Mouse (Mus musculus) heart, embryonic 16.5 days (tissue): ENCODE results near the gene Zfp94. TPM values are rescaled to one million over a fixed set of nuclear protein-coding genes. Genes with fewer than 3 reads are reported as not detected.

Experiments used
- ATAC-seq: fragments of 200-750 bp; cut with Nextera tagmentation; replicated peaks from 2 replicates; pipeline ENCODE4 v1.8.0; 2017; ENCODE audit warnings: moderate number of reproducible peaks; ENCODE audit not compliant: insufficient read depth, low FRiP score; ENCODE audit errors: extremely low read depth
- H3K27ac ChIP-seq: fragments of 300-500 bp; sonication (generic); 2 replicates; pipeline ENCODE4 v1.5.1; 2014; ENCODE audit warnings: mild to moderate bottlenecking, low read length, control low read depth, moderate library complexity
- H3K27me3 ChIP-seq: fragments of 300-500 bp; sonication (generic); 2 replicates; pipeline ENCODE4 v1.6.1; 2014; ENCODE audit warnings: low read length, mixed read lengths; ENCODE audit not compliant: control insufficient read depth, insufficient read depth
- H3K36me3 ChIP-seq: fragments of 300-500 bp; sonication (generic); 2 replicates; pipeline ENCODE4 v1.6.1; 2014; ENCODE audit not compliant: control insufficient read depth, insufficient read depth
- H3K4me1 ChIP-seq: fragments of 300-500 bp; sonication (generic); 2 replicates; pipeline ENCODE4 v1.6.1; 2014; ENCODE audit warnings: low read length, mixed read lengths; ENCODE audit not compliant: control insufficient read depth, insufficient read depth
- H3K4me2 ChIP-seq: fragments of 300-500 bp; sonication (generic); 2 replicates; pipeline ENCODE4 v1.6.1; 2014; ENCODE audit warnings: low read depth, mild to moderate bottlenecking, control low read depth, low read length
- H3K4me3 ChIP-seq: fragments of 300-500 bp; sonication (generic); 2 replicates; pipeline ENCODE4 v1.5.1; 2014; ENCODE audit warnings: mild to moderate bottlenecking, control low read depth, low read length
- H3K9ac ChIP-seq: fragments of 300-500 bp; sonication (generic); 2 replicates; pipeline ENCODE4 v1.6.1; 2014; ENCODE audit warnings: low read length, control low read depth
- H3K9me3 ChIP-seq: fragments of 300-500 bp; sonication (generic); replicated peaks from 2 replicates; pipeline ENCODE4 v1.6.1; 2016; ENCODE audit warnings: low read length; ENCODE audit not compliant: control insufficient read depth
- WGBS: fragments of 180-500 bp; shearing (Covaris S2); extraction: QIAGEN DNeasy Blood & Tissue Kit; methylation state at CpG from one replicate; pipeline ENCODE4 v1.1.7; 2014; 5-methylcytosine and 5-hydroxymethylcytosine counted together
- polyA plus RNA-seq: library from polyadenylated mRNA; unstranded; fragments of >200 nt; fragmentation: Nextera tagmentation; extraction: Ambion mirVana; gene quantifications from 2 replicates; pipeline ENCODE4 v1.2.1, GENCODE M21; 2015

The Zfp94 gene
- 5.1 and 5.2 TPM in 2 replicates for polyA plus RNA-seq

- H3K9ac ChIP-seq: peak within 1 kb of the TSS; percentile 87
- peaks cover 5% of the 10 kb centered on the region; the same call in 1 of the 2 replicates for H3K4me1 ChIP-seq
- H3K27me3 ChIP-seq: no peaks in the 10 kb centered on the region
- H3K9me3 ChIP-seq: no peaks in the 10 kb centered on the region
- ATAC-seq: peak; percentile 95
- H3K27ac ChIP-seq: peak within 1 kb of the TSS; percentile 76
- peak within 1 kb of the TSS; percentile 79 for H3K4me3 ChIP-seq
- WGBS: under 1% methylated on average over 33 of the region's 33 CpGs
- H3K4me2 ChIP-seq: peak within 1 kb of the TSS; percentile 94
- H3K36me3 ChIP-seq: no peaks in the 10 kb centered on the region
Observed at GRCm38 (mm10) chr7:24316567-24317092, at the start of gene Zfp94. Gene Zfp94, minus strand, starts transcription at chr7:24316666.

DNA sequence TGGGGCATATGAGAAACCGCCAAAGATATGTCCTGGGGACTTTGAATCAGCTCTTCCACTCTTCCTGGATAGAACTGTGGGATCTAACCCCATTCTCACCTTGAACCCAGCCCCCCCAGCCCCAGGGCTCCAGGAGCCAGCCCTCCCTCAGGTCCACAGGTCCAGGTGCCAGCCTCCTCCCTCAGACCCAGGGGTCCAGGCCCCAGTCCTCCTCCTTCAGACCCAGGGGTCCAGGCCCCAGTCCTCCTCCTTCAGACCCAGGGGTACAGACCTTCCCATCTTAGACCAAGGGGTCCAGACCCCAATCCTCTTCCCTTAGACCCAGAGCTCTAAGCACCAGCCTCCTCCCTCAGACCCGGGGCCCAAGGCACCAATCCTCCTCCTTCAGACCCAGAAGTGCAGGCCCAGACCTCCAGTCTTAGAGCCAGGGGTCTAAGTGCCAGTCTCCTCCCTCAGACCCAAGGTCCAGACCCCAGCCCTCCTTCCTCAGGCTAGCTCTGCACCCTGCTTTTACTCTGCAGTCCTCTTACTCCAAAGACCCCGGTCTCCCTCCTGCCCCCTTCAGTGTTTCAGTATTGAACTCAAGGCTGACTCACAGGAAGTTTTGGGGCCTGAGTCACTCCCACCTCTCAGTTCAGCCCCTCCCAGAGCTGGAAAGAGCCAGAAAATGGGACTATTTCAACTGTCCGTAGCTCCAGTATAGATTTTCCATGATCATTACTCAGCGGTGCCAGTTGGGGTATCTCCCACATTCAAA lies 49.0 kb upstream of the Zfp94 start:
- Histone ChIP-seq H3K36me3 (no peaks in the 10 kb centered on the region), H3K9me3 (0 out of 2 replicates have a peak, but pooled peaks cover 2% of the 10 kb centered on the region), H3K27me3 (0 out of 2 replicates have a peak, but pooled peaks cover 2% of the 10 kb centered on the region), H3K4me3 (no peak overlapping the region), H3K27ac (no peak overlapping the region), H3K9ac (no peak overlapping the region), H3K4me1 (no peaks in the 10 kb centered on the region), H3K4me2 (no peak overlapping the region)
- WGBS: 61% methylated on average over 5 of the region's 5 CpGs
- no peak for ATAC-seq

DNA sequence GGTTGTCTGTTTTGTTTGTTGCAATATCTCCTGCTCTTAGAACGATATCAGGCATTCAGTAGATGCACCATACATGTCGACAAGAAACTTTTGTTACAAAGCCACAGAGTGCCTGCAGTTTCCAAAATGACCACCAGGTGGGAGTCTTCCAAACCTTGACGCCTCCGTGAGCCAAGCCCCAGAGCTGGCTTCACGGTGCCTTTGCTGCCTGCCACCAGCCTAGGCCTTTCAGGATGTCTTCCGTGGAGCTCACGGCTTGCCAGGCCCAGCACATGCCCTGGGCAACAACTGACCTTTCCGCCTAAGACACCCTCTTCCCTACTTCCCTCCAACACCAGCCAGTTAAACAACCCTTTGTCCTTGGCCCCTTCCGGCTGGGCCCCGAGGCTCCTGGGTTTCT lies 48.4 kb upstream of the Zfp94 start:
- Histone ChIP-seq H3K27me3 (no peaks in the 10 kb centered on the region), H3K9ac (no peak overlapping the region), H3K4me2 (no peak overlapping the region), H3K9me3 (0 out of 2 replicates have a peak, but pooled peaks cover 2% of the 10 kb centered on the region), H3K4me1 (no peaks in the 10 kb centered on the region), H3K27ac (no peak overlapping the region), H3K4me3 (no peak overlapping the region), H3K36me3 (no peaks in the 10 kb centered on the region)
- 22% methylated on average over 10 of the region's 10 CpGs for WGBS
- no peak for ATAC-seq

- Histone ChIP-seq H3K9me3 (0 out of 2 replicates have a peak, but pooled peaks cover 2% of the 10 kb centered on the region), H3K27me3 (no peaks in the 10 kb centered on the region), H3K4me2 (no peak overlapping the region), H3K4me1 (no peaks in the 10 kb centered on the region), H3K9ac (no peak overlapping the region), H3K4me3 (no peak overlapping the region), H3K27ac (no peak overlapping the region), H3K36me3 (no peaks in the 10 kb centered on the region)
- 20% methylated on average over 7 of the region's 7 CpGs for WGBS
- no peak for ATAC-seq
Observed at GRCm38 (mm10) chr7:24363228-24363627, 46.8 kb upstream of the Zfp94 start.

- H3K9ac ChIP-seq: no peak overlapping the region
Observed at GRCm38 (mm10) chr7:24361001-24361400, 44.5 kb upstream of the Zfp94 start.

DNA sequence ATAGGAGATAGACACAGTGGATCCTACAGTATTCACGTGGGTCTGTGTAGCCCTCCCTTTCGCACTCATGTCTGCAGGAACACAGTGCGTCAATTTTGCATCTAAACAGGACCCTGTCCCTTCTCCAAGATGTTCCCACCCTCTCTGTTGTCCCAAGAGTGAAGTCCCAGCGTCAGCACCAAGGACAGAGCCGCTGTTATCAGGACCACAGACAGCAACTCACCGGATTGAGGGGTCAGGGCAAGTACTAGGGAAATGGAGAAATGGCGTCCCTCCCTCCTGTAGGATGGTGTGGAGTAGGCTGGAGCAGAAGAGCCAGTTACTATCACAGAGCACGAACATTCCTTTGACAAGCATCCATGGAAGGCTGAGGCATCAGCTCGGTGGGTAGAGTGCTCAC lies 42.8 kb upstream of the Zfp94 start:
- H3K9me3 ChIP-seq: 0 out of 2 replicates have a peak, but pooled peaks cover 7% of the 10 kb centered on the region
- H3K4me1 ChIP-seq: no peaks in the 10 kb centered on the region
- no peaks in the 10 kb centered on the region for H3K36me3 ChIP-seq
- 24% methylated on average over 9 of the region's 9 CpGs for WGBS
- ATAC-seq: no peak
- no peak overlapping the region for H3K27ac ChIP-seq
- H3K4me3 ChIP-seq: no peak overlapping the region
- no peaks in the 10 kb centered on the region for H3K27me3 ChIP-seq
- no peak overlapping the region for H3K9ac ChIP-seq
- H3K4me2 ChIP-seq: no peak overlapping the region

More at GRCm38 (mm10) chr7:24361001-24361400, 44.5 kb upstream of the Zfp94 start:
- Histone ChIP-seq H3K9me3 (0 out of 2 replicates have a peak, but pooled peaks cover 7% of the 10 kb centered on the region), H3K27ac (no peak overlapping the region), H3K4me3 (no peak overlapping the region), H3K4me1 (no peaks in the 10 kb centered on the region), H3K4me2 (no peak overlapping the region), H3K27me3 (no peaks in the 10 kb centered on the region), H3K36me3 (no peaks in the 10 kb centered on the region)
- ATAC-seq: no peak
- WGBS: 64% methylated on average over 4 of the region's 4 CpGs

GRCm38 (mm10) chr7:24357899-24358298 lies 41.4 kb upstream of the Zfp94 start:
- 41% methylated on average over 4 of the region's 4 CpGs for WGBS
- Histone ChIP-seq H3K36me3 (no peaks in the 10 kb centered on the region), H3K4me2 (no peak overlapping the region), H3K27me3 (no peaks in the 10 kb centered on the region), H3K27ac (no peak overlapping the region), H3K4me1 (no peaks in the 10 kb centered on the region), H3K9me3 (0 out of 2 replicates have a peak, but pooled peaks cover 7% of the 10 kb centered on the region), H3K9ac (no peak overlapping the region), H3K4me3 (no peak overlapping the region)
- ATAC-seq: no peak

DNA sequence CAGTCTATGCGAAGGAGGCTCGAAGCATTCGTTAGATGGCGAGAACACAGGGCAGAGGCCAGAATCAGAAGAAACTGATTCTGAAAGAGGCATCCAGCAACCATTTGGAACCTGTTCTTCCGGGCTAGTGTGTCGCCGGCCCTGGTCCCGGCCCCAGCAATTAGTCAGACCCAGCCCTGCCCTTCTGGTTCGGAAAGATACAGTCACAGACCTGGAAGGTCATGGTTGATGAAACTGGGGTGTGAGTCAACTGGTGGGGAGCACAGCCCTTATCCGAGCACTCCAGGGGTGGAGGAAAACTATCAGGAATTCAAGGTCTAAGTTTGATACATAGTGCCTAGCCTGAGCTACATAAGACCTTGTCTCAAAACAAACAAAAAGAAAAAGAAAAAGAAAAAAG lies 39.6 kb upstream of the Zfp94 start:
- no peak overlapping the region for H3K27ac ChIP-seq
- 76% methylated on average over 10 of the region's 10 CpGs for WGBS
- H3K4me1 ChIP-seq: no peaks in the 10 kb centered on the region
- no peak overlapping the region for H3K4me3 ChIP-seq
- 0 out of 2 replicates have a peak, but pooled peaks cover 6% of the 10 kb centered on the region for H3K9me3 ChIP-seq
- H3K36me3 ChIP-seq: no peaks in the 10 kb centered on the region
- H3K27me3 ChIP-seq: no peaks in the 10 kb centered on the region; the same call in 1 of the 2 replicates
- no peak for ATAC-seq
- H3K9ac ChIP-seq: no peak overlapping the region
- no peak overlapping the region for H3K4me2 ChIP-seq

GRCm38 (mm10) chr7:24355646-24356045 lies 39.2 kb upstream of the Zfp94 start:
- no peaks in the 10 kb centered on the region for H3K36me3 ChIP-seq
- WGBS: 82% methylated on average over 6 of the region's 6 CpGs
- no peak overlapping the region for H3K27ac ChIP-seq
- H3K9ac ChIP-seq: no peak overlapping the region
- ATAC-seq: no peak
- H3K4me1 ChIP-seq: no peaks in the 10 kb centered on the region
- 0 out of 2 replicates have a peak, but pooled peaks cover 5% of the 10 kb centered on the region for H3K9me3 ChIP-seq
- H3K4me2 ChIP-seq: no peak overlapping the region
- no peaks in the 10 kb centered on the region; the same call in 1 of the 2 replicates for H3K27me3 ChIP-seq
- H3K4me3 ChIP-seq: no peak overlapping the region
